Mouse (Mus musculus) Patski (cell line): ENCODE measurements around the gene Slk. TPM values are rescaled to one million over a fixed set of nuclear protein-coding genes. Genes with fewer than 3 reads are reported as not detected.

ENCODE experiments used
- ATAC-seq: fragments of 100-300 bp; one replicate; pipeline ENCODE4 v1.8.0; 2021
- CTCF ChIA-PET: fragments of 350-600 bp; sonication (Branson Sonifier 250); formaldehyde crosslinking; loops from one replicate; lab custom pipeline; 2022; ENCODE audit warnings: inconsistent platforms; lab: Charles Lee
- POLR2A ChIA-PET: fragments of 350-600 bp; sonication (Branson Sonifier 250); formaldehyde crosslinking; loops from one replicate; lab custom pipeline; 2022; ENCODE audit warnings: antibody characterized with exemption, inconsistent platforms; lab: Charles Lee
- DNase-seq: peaks from one replicate; pipeline ENCODE4 v3.0.0-alpha.2; 2011; ENCODE audit warnings: low read depth, low spot score
- H3K27me3 ChIP-seq: fragments of 371-371 bp; one replicate; pipeline ENCODE4 v1.5.1; 2021
- CTCF ChIP-seq: fragments of 100-300 bp; IDR thresholded peaks from one replicate; pipeline ENCODE4 v1.5.1; 2021
- in situ Hi-C: fragments of 300-500 bp; cut with MboI; formaldehyde crosslinking; loops from 3 replicates; pipeline ENCODE4 v1.11.1; 2018; ENCODE audit warnings: low pct_unique_long_range_greater_than_20kb, mixed read lengths
- polyA plus RNA-seq: library from polyadenylated mRNA; unstranded; gene quantifications from one replicate; pipeline ENCODE4 v1.2.3, GENCODE M21; 2021

Gene Slk
- polyA plus RNA-seq, 1 experiment from 2014 or later: 50.5 TPM

DNA sequence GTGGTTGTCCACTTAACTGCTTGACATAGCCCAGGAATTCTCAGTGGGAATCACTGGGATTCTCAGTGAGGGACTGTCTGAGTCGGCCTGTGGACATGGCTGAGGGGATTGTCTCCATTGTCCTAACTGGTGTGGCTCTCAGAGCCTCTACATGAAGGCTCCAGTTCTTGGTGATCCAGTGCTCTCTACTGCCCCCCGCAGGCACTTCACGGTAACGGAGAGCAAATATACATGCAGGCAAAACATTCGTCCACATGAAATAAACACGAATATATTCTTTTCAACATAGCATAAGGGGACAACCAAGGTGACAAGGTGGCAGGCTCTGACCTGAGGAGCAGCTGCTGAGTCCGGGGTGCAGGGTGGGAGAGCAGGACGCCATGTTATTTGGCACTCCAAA lies 94.9 kb downstream of the Slk start:
- DNase-seq: no peak
- POLR2A ChIA-PET: no interaction called here
- CTCF ChIA-PET: interaction anchor here (0.9 to 1.1 kb wide), 2 partner anchors 46 to 318 kb away, joined by 3 to 4 read pairs; no protein-coding TSS in a partner anchor
- peaks cover 23% of the 10 kb centered on the region for H3K27me3 ChIP-seq
- peak; percentile 61 for ATAC-seq
- TF ChIP-seq CTCF: no peak
- in situ Hi-C loops: loop anchor here (5.0 kb wide), 1 partner anchor 48 kb away; no protein-coding TSS in a partner anchor

DNA sequence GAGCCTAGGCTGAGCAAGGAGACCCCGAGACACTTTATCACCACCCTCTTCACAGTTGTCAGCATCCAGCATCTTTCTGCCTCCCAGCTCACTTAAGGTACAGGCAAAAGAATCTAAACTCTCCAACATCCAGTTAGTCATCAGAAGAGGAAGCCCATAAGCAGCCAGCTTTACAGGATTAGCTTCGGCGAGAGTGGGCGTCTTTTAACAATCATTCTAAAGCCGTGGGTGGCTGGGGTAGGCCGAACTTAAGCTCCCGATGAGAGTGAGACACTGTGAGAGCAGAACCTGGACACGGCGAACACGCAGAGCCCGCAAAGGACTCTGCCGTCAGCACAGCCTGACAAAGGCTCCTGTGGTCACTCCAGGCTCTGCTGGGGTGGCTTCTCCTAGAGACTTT lies 99.2 kb downstream of the Slk start:
- in situ Hi-C loops: no loop called here
- no peak for ATAC-seq

DNA sequence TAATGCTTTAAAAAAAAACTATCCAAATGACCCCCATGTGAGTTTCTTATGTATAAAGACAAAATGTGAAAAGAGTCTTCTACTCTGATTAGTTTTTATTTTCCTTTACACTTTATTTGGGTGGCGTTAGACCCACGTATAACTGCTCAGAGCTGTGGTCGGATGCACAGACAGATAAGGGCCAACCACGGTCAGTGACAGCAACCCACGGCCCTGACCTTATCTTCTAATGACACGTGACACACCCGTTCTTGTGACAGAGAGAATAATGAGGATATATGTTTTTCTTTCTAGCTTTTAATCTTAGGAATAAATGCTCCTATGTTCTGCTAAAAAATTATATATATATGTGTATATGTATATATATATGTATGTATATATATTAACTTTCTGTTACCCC lies 110.1 kb downstream of the Slk start:
- ATAC-seq: no peak
- ChIA-PET POLR2A (interaction anchor here (1.0 kb wide), 1 partner anchor 41 kb away, joined by 3 read pairs; no protein-coding TSS in a partner anchor), CTCF (no interaction called here)
- no peak for DNase-seq
- in situ Hi-C loops: no loop called here
- TF ChIP-seq CTCF: no peak
- H3K27me3 ChIP-seq: peaks cover 26% of the 10 kb centered on the region

More for the DNA sequence above, 99.2 kb downstream of the Slk start:
- no peak for DNase-seq
- CTCF ChIA-PET: no interaction called here
- no peak for TF ChIP-seq CTCF
- peaks cover 20% of the 10 kb centered on the region for H3K27me3 ChIP-seq
- POLR2A ChIA-PET: no interaction called here

DNA sequence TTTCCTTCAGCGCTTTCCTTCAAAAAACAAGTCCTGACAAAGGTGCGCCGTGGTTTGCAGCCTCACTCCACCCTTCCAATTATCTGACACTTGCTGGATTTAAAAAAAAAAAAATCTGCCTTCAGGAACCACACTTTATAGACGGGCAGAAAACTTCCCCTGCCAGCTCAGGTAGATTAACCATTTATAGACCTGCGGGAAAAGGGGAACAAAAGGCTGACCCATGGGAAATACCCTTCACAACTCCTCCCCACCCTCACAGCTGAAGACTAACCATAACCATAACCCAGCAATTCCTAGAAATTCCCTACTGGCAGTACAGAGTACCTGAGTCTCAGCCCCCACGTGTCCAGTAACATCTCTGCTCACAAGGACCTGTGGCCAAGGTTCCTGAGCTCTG lies 112.5 kb downstream of the Slk start, which contains the start of gene Col17a1:
Gene Col17a1, minus strand, starts transcription at position 101 of the 400 bp plus-strand sequence.
- TF ChIP-seq CTCF: no peak
- no peak for ATAC-seq
- ChIA-PET POLR2A (no interaction called here), CTCF (interaction anchor here (0.9 to 1.1 kb wide), 2 partner anchors 12 to 49 kb away, joined by 3 read pairs; no protein-coding TSS in a partner anchor)
- peaks cover 22% of the 10 kb centered on the region for H3K27me3 ChIP-seq
- DNase-seq: no peak
- in situ Hi-C loops: no loop called here

Other genes with a start within 250 kb of the Slk start
- 37.3 TPM for gene Sh3pxd2a, start 115.3 kb upstream of the Slk start, polyA plus RNA-seq
- gene Stn1, start 42.2 kb upstream of the Slk start, polyA plus RNA-seq: 18.3 TPM
- 0.03 TPM for gene Col17a1, start 112.4 kb downstream of the Slk start, polyA plus RNA-seq
- 130 TPM for gene Sfr1, start 152.0 kb downstream of the Slk start, polyA plus RNA-seq